Mouse (Mus musculus) forebrain, embryonic 12.5 days (tissue): ENCODE data around the gene Fbp1. TPM values are rescaled to one million over a fixed set of nuclear protein-coding genes. Genes with fewer than 3 reads are reported as not detected.

ENCODE experiments used
- ATAC-seq: fragments of 200-750 bp; cut with Nextera tagmentation; 2 replicates; pipeline ENCODE4 v1.8.0; 2017; ENCODE audit warnings: moderate TSS enrichment; ENCODE audit not compliant: low FRiP score
- H3K27ac ChIP-seq: fragments of 300-500 bp; sonication (generic); 2 replicates; pipeline ENCODE4 v1.5.1; 2016; ENCODE audit warnings: mild to moderate bottlenecking
- H3K27me3 ChIP-seq: fragments of 300-500 bp; sonication (generic); 2 replicates; pipeline ENCODE4 v1.6.1; 2016; ENCODE audit warnings: mild to moderate bottlenecking
- H3K36me3 ChIP-seq: fragments of 300-500 bp; sonication (generic); replicated peaks from 2 replicates; pipeline ENCODE4 v1.6.1; 2016; ENCODE audit warnings: mild to moderate bottlenecking
- H3K4me1 ChIP-seq: fragments of 300-500 bp; sonication (generic); 2 replicates; pipeline ENCODE4 v1.6.1; 2016
- H3K4me2 ChIP-seq: fragments of 300-500 bp; sonication (generic); 2 replicates; pipeline ENCODE4 v1.6.1; 2016; ENCODE audit warnings: mild to moderate bottlenecking, moderate library complexity
- H3K4me3 ChIP-seq: fragments of 300-500 bp; sonication (generic); replicated peaks from 2 replicates; pipeline ENCODE4 v1.5.1; 2016; ENCODE audit warnings: mild to moderate bottlenecking
- H3K9ac ChIP-seq: fragments of 300-500 bp; sonication (generic); 2 replicates; pipeline ENCODE4 v1.6.1; 2016; ENCODE audit warnings: mild to moderate bottlenecking
- H3K9me3 ChIP-seq: fragments of 300-500 bp; sonication (generic); 2 replicates; pipeline ENCODE4 v1.6.1; 2016
- WGBS: fragments of 180-500 bp; shearing (Covaris S2); methylation state at CpG from one replicate; pipeline ENCODE4 v1.1.7; 2016; 5-methylcytosine and 5-hydroxymethylcytosine counted together
- polyA plus RNA-seq: library from polyadenylated mRNA; unstranded; fragments of >200 nt; fragmentation: Nextera tagmentation; extraction: Ambion mirVana; gene quantifications from 2 replicates; pipeline ENCODE4 v1.2.1, GENCODE M21; 2016

The Fbp1 gene
- polyA plus RNA-seq, 1 experiment from 2014 or later = not detected

- H3K36me3 ChIP-seq = no peaks in the 10 kb centered on the region
- H3K4me1 ChIP-seq = peaks cover 8% of the 10 kb centered on the region
- no peak overlapping the region for H3K4me2 ChIP-seq
- H3K4me3 ChIP-seq = no peak overlapping the region
- no peaks in the 10 kb centered on the region for H3K9me3 ChIP-seq
- 89% methylated on average over 4 of the region's 4 CpGs for WGBS
- no peak overlapping the region for H3K27ac ChIP-seq
- no peaks in the 10 kb centered on the region for H3K27me3 ChIP-seq
- ATAC-seq = no peak
- no peak overlapping the region for H3K9ac ChIP-seq
Observed at GRCm38 (mm10) chr13:62910206-62910605, 22.1 kb upstream of the Fbp1 start.

DNA sequence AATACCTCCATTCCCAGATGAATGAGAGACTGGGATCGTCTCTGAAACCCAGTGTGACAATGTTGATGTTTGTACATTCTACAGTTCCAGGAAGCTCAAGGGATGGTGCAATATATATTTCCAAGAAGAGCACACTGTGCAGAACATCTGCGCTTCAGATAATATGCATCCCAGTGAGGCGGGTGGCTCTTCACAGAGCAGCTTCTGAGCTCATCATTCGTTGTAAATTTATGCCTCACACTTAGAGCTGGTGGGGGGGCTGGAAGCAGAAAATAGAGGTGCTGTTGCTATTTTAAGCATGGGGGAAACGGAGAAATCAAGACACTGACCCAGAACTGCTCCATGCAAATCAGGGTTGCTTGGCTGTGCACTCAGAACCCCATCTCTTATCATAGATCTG lies 21.7 kb upstream of the Fbp1 start:
- Histone ChIP-seq H3K27me3 (no peaks in the 10 kb centered on the region), H3K9me3 (no peaks in the 10 kb centered on the region), H3K4me1 (peaks cover 8% of the 10 kb centered on the region), H3K36me3 (no peaks in the 10 kb centered on the region), H3K4me3 (no peak overlapping the region), H3K4me2 (no peak overlapping the region), H3K27ac (no peak overlapping the region), H3K9ac (no peak overlapping the region)
- no peak for ATAC-seq
- 83% methylated on average over 5 of the region's 5 CpGs for WGBS

- H3K4me1 ChIP-seq = peaks cover 8% of the 10 kb centered on the region
- no peak overlapping the region for H3K4me3 ChIP-seq
- H3K36me3 ChIP-seq = no peaks in the 10 kb centered on the region
- H3K9me3 ChIP-seq = no peaks in the 10 kb centered on the region
- no peak overlapping the region for H3K9ac ChIP-seq
- ATAC-seq = no peak
- WGBS = 51% methylated on average over 8 of the region's 8 CpGs
- peak overlapping the region; percentile 4; the same call in 1 of the 2 replicates for H3K4me2 ChIP-seq
- H3K27ac ChIP-seq = no peak overlapping the region
- no peaks in the 10 kb centered on the region for H3K27me3 ChIP-seq
Observed at GRCm38 (mm10) chr13:62908163-62908559, 20.1 kb upstream of the Fbp1 start.

DNA sequence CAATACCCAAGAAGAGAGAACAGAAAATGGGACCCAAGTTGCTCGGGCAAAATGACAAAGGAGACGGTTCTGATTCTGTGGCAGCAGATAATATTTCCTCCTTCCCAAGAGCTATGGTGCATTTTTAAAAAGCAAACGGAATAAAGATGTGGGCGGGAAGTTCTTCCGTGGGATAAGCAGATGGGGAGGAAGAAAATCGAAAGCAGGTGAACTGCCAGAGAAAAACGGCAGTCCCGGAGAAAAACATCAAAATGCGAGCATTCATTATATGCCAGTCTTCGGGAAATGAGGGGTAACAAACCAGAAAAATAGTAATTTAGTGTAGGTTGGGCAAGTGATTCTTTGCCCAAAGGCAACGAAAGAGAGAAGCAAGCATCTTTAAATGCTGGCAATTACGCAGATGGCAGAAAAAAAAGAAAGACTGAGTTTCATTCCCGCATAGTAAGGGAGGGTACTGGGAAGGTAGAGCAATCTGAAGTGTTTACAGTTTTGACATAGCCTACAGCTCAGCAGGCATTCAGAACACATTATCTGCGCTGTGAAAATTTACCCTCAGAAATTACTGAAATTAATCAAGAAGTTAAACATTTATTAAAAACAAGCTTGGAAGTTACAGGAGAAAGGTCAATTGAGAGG lies 19.6 kb upstream of the Fbp1 start:
- no peaks in the 10 kb centered on the region for H3K27me3 ChIP-seq
- 81% methylated on average over 14 of the region's 14 CpGs for WGBS
- no peak overlapping the region for H3K27ac ChIP-seq
- H3K9ac ChIP-seq = no peak overlapping the region
- no peaks in the 10 kb centered on the region for H3K36me3 ChIP-seq
- peaks cover 8% of the 10 kb centered on the region for H3K4me1 ChIP-seq
- ATAC-seq = no peak
- no peak overlapping the region for H3K4me3 ChIP-seq
- no peaks in the 10 kb centered on the region for H3K9me3 ChIP-seq
- no peak overlapping the region for H3K4me2 ChIP-seq

DNA sequence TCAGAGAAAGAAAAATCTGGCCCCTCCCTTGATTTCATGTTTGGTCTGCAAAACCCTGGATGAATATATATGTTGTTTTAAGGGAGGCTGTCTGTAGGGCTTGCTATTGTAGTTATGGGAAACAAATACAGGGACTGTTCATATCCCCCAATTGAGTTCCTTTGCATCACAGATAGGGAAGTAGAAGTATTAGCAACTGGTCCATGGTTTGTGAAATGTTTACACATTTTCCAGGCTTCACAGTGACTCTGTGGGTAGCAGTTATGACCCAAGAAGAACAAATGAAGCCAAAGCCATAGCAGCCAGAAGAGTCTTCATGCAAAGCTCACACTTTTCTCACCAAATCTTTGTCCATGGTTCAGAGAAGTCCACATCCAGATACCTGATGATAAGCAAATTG lies 13.1 kb upstream of the Fbp1 start:
- no peak for ATAC-seq
- H3K4me2 ChIP-seq = no peak overlapping the region

DNA sequence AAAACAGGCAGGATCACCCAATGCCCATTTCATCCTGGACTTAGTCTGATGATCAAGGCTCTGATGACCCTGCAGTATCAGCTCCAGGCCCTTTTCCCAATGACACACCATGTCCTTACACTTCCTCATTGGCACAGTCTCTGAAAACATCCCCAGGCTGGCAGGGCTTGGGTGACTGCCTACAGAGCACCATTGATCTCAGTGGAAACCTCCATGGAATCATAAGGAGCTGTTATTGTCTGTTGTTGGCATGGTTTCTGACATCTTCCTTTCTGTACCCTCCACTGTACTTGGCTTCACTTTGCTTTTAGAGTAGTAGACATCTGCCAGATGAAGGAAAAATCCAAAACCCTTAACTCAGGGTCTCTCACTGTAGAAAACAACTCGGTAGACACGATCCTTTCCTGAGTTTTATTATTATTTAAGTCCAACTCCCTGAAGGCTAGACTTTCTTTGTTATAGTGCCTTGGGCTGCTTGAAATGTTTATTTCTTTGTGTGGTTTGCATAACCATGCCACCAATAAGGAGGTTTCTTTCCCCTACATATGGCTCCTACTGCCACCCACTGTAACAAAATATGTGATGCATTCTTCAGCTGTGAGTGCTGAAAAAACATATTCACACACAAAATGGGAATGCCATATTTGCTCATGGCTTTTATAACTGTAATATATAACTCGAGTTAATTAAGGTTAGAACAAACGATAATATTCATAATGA lies 10.0 kb upstream of the Fbp1 start:
- 90% methylated on average over 4 of the region's 4 CpGs for whole genome bisulfite sequencing
- no peak for ATAC-seq

More for the DNA sequence above, 13.1 kb upstream of the Fbp1 start:
- Histone ChIP-seq H3K9me3 (no peaks in the 10 kb centered on the region), H3K36me3 (no peaks in the 10 kb centered on the region), H3K27me3 (no peaks in the 10 kb centered on the region), H3K4me1 (no peaks in the 10 kb centered on the region), H3K9ac (no peak overlapping the region), H3K4me3 (no peak overlapping the region), H3K27ac (no peak overlapping the region)

DNA sequence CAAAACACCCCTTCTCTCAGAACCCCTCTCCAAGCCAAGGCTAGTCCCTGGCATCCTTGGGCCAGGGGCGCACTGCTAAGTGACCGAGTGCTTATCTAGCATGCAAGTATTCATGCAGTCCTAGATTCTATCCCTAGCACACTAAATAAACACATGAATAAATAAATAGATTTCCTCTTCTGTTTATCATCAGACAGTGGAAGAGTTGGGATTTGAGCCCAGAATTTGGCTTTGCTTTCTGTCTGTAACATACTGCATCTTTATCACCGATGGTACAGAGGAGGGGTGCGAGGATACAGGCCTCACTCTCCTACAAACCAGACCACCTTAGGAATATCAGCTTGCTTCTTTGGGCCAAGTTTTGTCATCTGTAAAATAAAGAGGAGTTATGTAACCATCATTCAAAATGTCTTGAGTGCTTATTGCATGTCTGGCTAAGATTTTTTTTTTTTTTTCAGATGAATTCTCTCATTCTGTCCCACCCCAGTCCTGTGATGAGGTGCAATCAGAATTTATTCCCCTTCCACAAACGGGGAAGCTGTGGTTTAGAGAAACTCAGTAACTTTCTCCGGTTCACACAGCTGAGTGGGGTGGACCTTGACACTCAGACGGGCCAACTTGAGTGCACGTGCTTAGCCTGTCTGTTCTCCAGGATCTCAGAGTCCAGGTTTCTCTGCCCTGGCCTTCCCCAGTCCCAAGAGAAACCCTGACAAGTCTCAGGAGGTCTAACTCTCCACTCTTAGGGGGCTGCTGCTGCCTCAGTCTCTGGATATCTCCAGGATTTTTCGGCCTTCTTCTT lies 5.2 kb upstream of the Fbp1 start:
- H3K4me1 ChIP-seq = 0 out of 2 replicates have a peak, but pooled peaks cover 4% of the 10 kb centered on the region
- no peak overlapping the region for H3K9ac ChIP-seq
- 82% methylated on average over 9 of the region's 9 CpGs for WGBS
- H3K36me3 ChIP-seq = no peaks in the 10 kb centered on the region
- no peak overlapping the region for H3K4me3 ChIP-seq
- H3K4me2 ChIP-seq = no peak overlapping the region
- H3K27me3 ChIP-seq = peaks cover 19% of the 10 kb centered on the region
- no peak overlapping the region for H3K27ac ChIP-seq
- no peaks in the 10 kb centered on the region for H3K9me3 ChIP-seq
- no peak for ATAC-seq

More for the DNA sequence above, 10.0 kb upstream of the Fbp1 start:
- Histone ChIP-seq H3K9me3 (no peaks in the 10 kb centered on the region), H3K27me3 (no peaks in the 10 kb centered on the region), H3K4me3 (no peak overlapping the region), H3K4me1 (0 out of 2 replicates have a peak, but pooled peaks cover 4% of the 10 kb centered on the region), H3K4me2 (no peak overlapping the region), H3K9ac (no peak overlapping the region), H3K36me3 (no peaks in the 10 kb centered on the region), H3K27ac (no peak overlapping the region)

GRCm38 (mm10) chr13:62889311-62889710 lies 1.2 kb upstream of the Fbp1 start:
- Histone ChIP-seq H3K9me3 (no peaks in the 10 kb centered on the region), H3K4me3 (no peak overlapping the region), H3K36me3 (no peaks in the 10 kb centered on the region), H3K4me1 (peaks cover 11% of the 10 kb centered on the region; the same call in 1 of the 2 replicates), H3K9ac (no peak overlapping the region), H3K27ac (no peak overlapping the region), H3K27me3 (peaks cover 35% of the 10 kb centered on the region), H3K4me2 (no peak overlapping the region)
- ATAC-seq = no peak
- 82% methylated on average over 2 of the region's 2 CpGs for WGBS

DNA sequence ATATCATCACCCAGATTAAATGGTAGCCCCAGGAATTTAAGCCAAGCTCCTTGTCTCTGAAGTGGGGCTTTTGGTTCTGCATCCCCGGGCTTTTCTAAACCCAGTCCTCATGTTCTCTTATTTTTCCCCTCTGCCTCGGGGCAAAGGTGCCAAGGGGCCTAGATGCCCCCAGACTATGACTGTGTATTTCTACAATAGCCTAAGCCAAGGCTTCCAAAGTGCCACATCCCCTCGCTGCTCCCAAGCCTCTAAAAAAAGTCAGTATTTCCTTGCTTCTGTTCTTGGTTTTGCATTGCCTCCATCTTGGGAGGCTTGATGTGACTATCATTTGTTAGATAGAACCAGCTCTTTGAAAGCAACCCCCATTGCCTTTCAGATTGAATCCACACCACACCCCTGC lies 3.5 kb downstream of the Fbp1 start:
- Histone ChIP-seq H3K9me3 (no peaks in the 10 kb centered on the region), H3K4me2 (no peak overlapping the region), H3K27me3 (peaks cover 29% of the 10 kb centered on the region), H3K27ac (no peak overlapping the region), H3K9ac (no peak overlapping the region), H3K36me3 (no peaks in the 10 kb centered on the region), H3K4me3 (no peak overlapping the region), H3K4me1 (peaks cover 13% of the 10 kb centered on the region; the same call in 1 of the 2 replicates)
- WGBS = 83% methylated on average over 3 of the region's 3 CpGs
- no peak for ATAC-seq

- Histone ChIP-seq H3K36me3 (no peaks in the 10 kb centered on the region), H3K27me3 (peaks cover 23% of the 10 kb centered on the region), H3K4me1 (peaks cover 15% of the 10 kb centered on the region; the same call in 1 of the 2 replicates), H3K9ac (no peak overlapping the region), H3K4me3 (no peak overlapping the region), H3K27ac (no peak overlapping the region), H3K4me2 (no peak overlapping the region), H3K9me3 (no peaks in the 10 kb centered on the region)
- no peak for ATAC-seq
- 94% methylated on average over 9 of the region's 9 CpGs for WGBS
Observed at GRCm38 (mm10) chr13:62883925-62884324, 4.2 kb downstream of the Fbp1 start.

DNA sequence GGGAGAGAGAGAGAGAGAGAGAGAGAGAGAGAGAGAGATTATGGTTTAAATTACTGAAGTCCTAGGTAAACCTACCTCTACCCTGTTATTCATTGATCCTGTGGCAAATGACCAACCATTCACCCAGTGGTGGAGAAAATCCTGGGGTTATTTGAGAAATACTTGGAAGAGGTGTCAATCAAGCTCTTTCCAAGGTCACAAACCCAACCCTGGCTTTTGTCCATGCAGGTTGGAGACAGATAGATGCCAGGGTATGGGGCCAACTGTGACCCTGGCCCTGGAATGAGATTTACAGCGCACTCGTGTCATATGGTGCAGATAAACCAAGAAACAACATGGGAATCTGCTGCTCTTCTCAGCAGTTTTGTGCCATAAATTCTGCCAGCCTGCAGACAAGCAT lies 4.6 kb downstream of the Fbp1 start:
- H3K27ac ChIP-seq = no peak overlapping the region
- no peak for ATAC-seq
- no peak overlapping the region for H3K4me2 ChIP-seq
- WGBS = 80% methylated on average over 2 of the region's 2 CpGs
- H3K36me3 ChIP-seq = no peaks in the 10 kb centered on the region
- H3K27me3 ChIP-seq = peaks cover 18% of the 10 kb centered on the region
- H3K9ac ChIP-seq = no peak overlapping the region
- no peak overlapping the region for H3K4me3 ChIP-seq
- H3K9me3 ChIP-seq = no peaks in the 10 kb centered on the region
- peaks cover 15% of the 10 kb centered on the region; the same call in 1 of the 2 replicates for H3K4me1 ChIP-seq

GRCm38 (mm10) chr13:62882856-62883255 lies 5.2 kb downstream of the Fbp1 start:
- Histone ChIP-seq H3K4me3 (no peak overlapping the region), H3K9me3 (no peaks in the 10 kb centered on the region), H3K4me2 (no peak overlapping the region), H3K9ac (no peak overlapping the region), H3K27ac (no peak overlapping the region), H3K36me3 (no peaks in the 10 kb centered on the region), H3K4me1 (peaks cover 11% of the 10 kb centered on the region; the same call in 1 of the 2 replicates), H3K27me3 (peaks cover 12% of the 10 kb centered on the region)
- 82% methylated on average over 5 of the region's 5 CpGs for WGBS
- ATAC-seq = no peak
